Mouse (Mus musculus) right cerebral cortex, postnatal 25 days (tissue): ENCODE measurements around the gene Kbtbd3.
A peak's percentile ranks its signal among the peaks of the same experiment; 100 is the strongest.

Source experiments
- DNase-seq: peaks from one replicate; pipeline ENCODE4 v3.0.0; 2022

Gene Kbtbd3

DNA sequence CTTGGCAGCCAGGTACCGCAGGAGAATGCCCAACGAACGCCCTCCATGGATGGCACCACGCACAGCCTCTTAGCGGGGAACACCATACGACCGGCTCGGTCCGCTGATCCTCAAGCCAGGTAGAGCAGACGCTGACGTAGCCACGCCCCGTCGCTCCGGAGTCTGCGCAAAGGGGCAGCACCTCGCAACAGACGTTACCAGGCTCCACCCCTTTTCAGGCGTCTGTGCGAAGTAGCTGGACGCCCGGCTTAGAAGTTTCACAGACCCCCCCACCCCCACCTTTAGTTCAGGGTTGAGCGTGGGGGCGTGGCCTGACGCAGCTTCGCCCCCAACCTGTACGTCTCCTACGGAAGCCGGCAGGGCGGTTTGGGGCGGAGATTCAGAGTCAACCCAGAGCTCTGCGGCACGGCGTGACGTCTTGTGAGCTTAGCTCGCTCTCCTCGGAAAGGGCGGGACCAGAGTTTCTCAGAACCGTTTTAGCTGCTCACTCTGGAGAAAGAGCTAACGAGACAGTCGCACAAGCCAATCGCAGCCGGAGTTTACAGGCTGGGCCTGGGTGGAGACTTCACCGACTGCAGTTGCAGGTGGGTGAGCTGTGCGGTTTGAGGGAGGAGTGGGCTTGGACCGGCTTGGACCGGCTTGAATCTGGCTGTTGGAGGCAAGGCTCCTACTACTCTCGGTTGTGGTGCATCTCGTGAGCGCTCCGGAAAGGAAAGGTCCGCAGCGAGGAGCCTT, at the start of gene Kbtbd3, which contains the start of gene Aasdhppt:
Kbtbd3 (plus strand) TSS at position 483 of the 735 bp plus-strand sequence.
Aasdhppt (minus strand) TSS at position 121 of the 735 bp plus-strand sequence.
- DNase-seq, result peak; percentile 100

DNA sequence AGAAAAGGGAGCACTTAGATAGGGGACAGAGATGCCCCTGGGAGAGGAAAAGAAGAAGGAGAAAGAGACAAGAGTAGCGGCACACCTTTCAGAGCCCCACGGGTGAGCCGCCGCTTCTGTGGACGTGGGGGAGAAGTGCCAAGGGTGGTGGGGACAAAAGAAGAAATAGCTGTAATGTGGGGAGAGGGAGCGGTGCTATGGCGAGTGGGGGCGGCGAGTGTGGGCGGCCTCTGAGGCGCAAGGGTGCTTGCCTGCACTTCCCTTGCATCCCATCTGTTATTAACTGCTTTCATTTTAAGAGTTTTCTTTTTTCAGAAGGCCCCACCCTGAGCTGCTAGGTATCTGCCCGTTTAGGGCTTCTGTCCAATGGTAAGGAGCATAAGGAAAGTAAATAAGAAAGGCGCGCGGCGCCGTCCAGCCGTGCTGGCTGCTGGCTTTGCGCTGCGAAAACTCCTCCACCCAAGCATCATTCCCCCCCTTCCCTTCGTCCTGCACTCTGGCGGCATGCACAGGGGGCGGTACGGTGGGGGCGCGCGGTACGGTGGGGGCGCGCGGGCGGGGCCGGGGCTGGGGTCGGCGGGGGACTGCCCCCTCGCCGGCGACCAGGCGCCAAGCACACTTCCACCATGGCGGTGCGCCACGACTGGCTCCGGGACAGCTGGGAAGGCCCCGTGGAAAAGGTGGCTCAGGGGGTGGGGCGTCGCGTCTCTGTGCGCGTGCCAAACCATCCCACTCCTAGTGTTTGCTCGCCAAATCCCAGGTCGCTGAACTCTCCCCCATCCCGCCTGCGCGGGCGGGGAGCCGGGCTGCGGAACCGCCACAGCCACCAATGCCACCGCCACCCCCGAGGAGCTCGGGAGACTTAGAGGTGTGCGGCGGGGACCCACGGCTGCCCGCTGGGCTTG, 49.5 kb upstream of the Kbtbd3 start:
- DNase-seq, result peak; percentile 27

DNA sequence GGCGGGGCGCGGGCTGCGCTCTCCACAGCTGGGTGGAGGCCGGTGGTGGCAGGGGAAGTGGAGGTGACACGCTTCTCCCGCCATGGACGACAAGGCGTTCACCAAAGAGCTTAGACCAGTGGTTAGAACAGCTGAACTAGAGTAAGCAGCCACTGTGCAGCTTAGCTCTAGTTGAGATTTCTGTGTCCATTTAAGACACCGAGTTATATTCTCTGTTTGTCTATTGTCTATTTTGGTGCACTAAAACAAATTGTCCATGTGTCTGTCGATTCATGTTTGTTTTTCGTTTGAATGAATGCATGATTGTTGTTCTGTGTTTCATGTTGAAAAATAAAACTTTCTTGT, 48.9 kb upstream of the Kbtbd3 start:
- DNase-seq, result no peak

GRCm38 (mm10) chr9:4266881-4267280, 42.8 kb upstream of the Kbtbd3 start:
- DNase-seq, result no peak

- DNase-seq, result no peak
These were observed 25.8 kb upstream of the Kbtbd3 start for GRCm38 (mm10) chr9:4283850-4284249.

- DNase-seq, result no peak
These were observed 9.2 kb upstream of the Kbtbd3 start for GRCm38 (mm10) chr9:4300466-4300865.

GRCm38 (mm10) chr9:4304867-4305266, 4.8 kb upstream of the Kbtbd3 start:
- no peak for DNase-seq

GRCm38 (mm10) chr9:4308628-4309350, 844 bp upstream of the Kbtbd3 start:
- DNase-seq, result no peak

- no peak for DNase-seq
These were observed 1.1 kb downstream of the Kbtbd3 start for GRCm38 (mm10) chr9:4310706-4311105.

DNA sequence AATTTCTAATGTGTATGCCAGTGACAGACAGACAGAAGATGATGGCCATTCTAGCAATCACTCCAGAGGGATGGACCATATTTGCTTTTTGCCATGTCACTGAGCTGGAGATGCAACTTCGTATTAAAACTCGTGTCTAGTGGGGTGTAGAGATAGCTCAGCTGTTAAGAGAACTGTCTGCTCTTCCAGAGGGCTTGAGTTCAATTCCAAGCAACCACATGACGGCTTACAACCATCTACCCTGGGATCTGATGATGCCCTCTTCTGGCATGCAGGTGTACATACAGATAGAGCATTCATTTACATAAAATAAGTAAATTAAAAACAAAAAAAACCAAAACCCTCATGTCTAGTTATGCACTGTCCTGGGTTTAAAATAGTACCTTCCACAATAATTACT, 1.5 kb downstream of the Kbtbd3 start:
- no peak for DNase-seq

DNA sequence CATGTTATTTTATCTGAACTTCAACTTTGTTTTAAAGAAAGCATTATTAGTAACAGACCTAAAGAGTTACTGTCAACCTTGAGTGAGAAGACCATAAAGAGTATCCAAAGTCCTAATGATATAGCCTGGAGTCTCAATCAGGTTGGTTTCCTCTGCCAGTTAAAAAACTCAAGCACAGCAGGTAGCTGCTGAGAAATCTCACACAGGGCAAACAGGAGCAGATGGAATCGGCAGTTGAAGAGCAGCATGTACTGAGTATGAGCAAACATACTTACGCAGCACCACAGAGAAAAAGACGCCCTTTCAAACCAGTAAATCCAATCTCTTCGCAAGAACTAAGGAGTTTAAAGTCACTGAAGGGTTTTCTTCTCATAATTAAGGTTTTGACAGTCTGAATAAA, 4.3 kb downstream of the Kbtbd3 start:
- DNase-seq, result no peak

- no peak for DNase-seq
These were observed 6.1 kb downstream of the Kbtbd3 start for GRCm38 (mm10) chr9:4315746-4316145.

DNA sequence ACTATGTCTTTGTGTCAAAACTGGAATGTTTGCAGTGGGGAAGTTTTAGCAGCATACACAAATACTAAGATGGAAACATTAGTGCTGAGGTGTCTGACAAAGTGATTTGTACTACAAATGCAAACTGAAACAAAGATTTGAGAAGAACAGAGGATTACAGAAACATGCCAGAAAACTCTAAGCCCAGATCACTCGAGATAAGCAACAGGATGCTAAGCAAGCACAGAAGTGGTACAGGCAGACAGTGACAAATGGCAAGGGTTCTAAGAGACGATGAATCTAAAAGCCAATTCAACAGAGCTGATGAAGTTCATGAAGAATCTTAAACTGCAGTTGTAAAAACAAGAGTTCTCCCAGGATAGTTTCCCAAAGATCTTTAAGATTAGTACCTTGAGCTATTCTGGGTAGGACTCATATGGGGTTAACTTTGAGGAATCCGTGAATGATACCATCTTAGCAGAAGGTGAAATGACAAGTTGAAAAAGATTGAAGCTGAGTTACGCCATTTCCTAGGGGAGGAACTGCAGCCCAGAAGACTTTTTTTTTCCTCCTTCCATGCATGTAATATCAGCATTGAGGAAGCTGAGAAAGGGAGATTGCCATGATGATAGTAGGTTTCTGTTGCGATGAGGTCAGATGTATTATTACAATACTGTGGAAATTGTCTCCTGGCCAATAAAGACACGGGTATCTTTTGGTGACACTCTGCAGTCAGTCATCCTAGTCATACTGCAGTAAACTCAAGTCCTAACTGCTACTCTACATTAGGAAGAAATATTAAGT, 9.5 kb downstream of the Kbtbd3 start:
- DNase-seq, result no peak

- no peak for DNase-seq
These were observed 43.5 kb downstream of the Kbtbd3 start for GRCm38 (mm10) chr9:4353163-4353562.

DNA sequence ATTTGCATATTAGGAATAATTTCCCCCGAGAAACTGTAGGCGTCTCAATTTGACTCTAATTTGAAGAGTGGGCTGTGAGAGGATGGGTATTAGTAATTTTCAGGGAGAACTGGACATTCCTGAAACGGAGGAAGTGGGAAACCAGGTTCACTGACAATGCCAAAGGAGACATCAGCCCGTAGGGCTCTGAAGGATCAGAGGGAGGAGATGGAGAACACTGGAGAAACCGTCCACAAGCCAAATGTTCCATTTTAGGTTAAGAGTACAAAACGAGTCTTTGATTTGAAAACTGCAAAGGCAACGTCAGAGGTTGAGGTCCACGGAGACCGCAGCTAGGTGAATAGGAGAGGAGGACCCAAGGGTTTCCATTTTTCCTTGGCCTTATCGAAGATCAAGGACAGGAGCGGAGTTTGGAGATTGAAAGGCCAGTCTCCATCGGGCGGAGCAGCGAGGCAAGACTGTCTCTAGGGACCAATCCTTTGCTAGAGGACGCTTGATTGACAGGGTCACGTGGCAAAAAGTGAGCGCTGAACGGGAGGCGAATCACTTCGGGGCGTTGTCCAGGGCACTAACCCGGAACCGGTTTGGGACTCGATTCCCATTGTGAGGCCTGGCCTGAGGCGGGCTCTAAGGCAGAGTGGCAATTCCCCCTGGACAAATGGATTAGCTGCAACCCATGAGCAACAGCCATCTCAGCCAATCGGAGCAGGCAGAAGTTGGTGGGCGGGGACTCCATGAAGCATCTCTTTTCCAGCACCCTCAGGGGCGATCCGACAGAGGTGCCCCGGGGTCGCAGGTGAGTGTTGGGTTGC, 66.4 kb downstream of the Kbtbd3 start, which contains the start of gene Msantd4:
Msantd4 (plus strand) TSS at position 735 of the 812 bp plus-strand sequence.
- peak; percentile 98 for DNase-seq

GRCm38 (mm10) chr9:4376640-4377120, 67.0 kb downstream of the Kbtbd3 start:
- no peak for DNase-seq
